Mouse (Mus musculus): ENCODE measurements around the gene Cmya5. TPM values are rescaled to one million over a fixed set of nuclear protein-coding genes. Genes with fewer than 3 reads are reported as not detected.

Gene Cmya5
- polyA plus RNA-seq, 1 experiment, result 0.04 TPM

DNA sequence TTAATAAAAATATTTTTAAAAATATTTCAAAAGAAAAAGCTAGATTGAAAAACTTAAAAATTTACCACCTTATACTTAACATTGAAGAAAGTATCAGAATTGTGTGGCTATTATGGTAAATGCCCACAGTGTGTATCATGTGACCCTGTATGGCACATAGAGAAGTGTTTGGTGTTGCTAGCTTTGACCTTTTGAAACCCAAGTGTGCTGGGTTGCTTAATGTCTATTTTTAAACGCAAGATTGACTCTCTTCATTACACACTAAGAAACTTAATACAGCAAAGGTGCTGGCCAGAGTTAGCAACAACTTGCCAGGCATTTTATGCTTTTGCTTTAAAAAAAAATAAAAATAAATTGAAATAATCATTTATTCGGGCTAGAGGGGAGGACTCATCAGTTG is 9.0 kb downstream of the Cmya5 start:
- Histone ChIP-seq H3K9me3 (replicated peaks; ENCODE audit: control insufficient read depth, insufficient read depth, low read length, poor library complexity, severe bottlenecking) (no peaks in the 10 kb centered on the region), H3K4me3 (ENCODE audit: low read depth, low read length) (no peak overlapping the region), H3K27me3 (ENCODE audit: control insufficient read depth, insufficient read depth, low read length, poor library complexity, severe bottlenecking) (no peaks in the 10 kb centered on the region), H3K27ac (ENCODE audit: insufficient read depth, low read length) (no peak overlapping the region), H3K4me1 (ENCODE audit: control insufficient read depth, insufficient read depth, low read length) (no peaks in the 10 kb centered on the region), H3K9ac (ENCODE audit: low read depth, poor library complexity, severe bottlenecking) (no peak overlapping the region), H3K36me3 (ENCODE audit: control insufficient read depth, insufficient read depth, low read length, poor library complexity, severe bottlenecking) (no peaks in the 10 kb centered on the region)
- no peak for TF ChIP-seq CTCF (IDR thresholded peaks at IDR 0.05; ENCODE audit: low read depth, low read length)
- no peak for TF ChIP-seq EP300 (IDR thresholded peaks at IDR 0.05; ENCODE audit: insufficient read depth, low read depth, low read length)
- TF ChIP-seq POLR2A (IDR thresholded peaks at IDR 0.05; ENCODE audit: insufficient read depth, low read length), result no peak

DNA sequence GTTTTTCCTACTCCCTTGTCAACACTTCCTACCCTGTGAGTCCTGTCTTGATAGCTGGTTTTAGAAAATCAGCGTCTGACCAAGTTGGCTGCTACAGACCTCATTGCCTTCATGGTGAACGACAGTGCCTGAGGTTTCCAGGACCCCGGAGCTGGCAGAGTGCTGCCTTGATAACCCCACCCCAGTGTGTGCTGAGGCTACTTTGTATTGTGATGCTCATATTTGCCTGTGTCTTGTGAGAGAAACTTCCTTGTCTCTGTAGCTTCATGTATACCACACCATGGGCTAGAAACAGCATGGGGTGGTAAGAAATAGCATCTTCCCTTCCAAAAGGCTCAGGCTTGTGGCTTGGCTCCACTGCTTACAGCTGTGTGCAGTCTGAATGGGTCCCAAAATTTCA is 13.8 kb downstream of the Cmya5 start:
- no peak for TF ChIP-seq POLR2A (IDR thresholded peaks at IDR 0.05; ENCODE audit: insufficient read depth, low read length)
- no peak for TF ChIP-seq CTCF (IDR thresholded peaks at IDR 0.05; ENCODE audit: low read depth, low read length)
- TF ChIP-seq EP300 (IDR thresholded peaks at IDR 0.05; ENCODE audit: insufficient read depth, low read depth, low read length), result no peak
- no peaks in the 10 kb centered on the region for H3K36me3 ChIP-seq (ENCODE audit: control insufficient read depth, insufficient read depth, low read length, poor library complexity, severe bottlenecking)
- no peaks in the 10 kb centered on the region for H3K4me1 ChIP-seq (ENCODE audit: control insufficient read depth, insufficient read depth, low read length)
- H3K4me3 ChIP-seq (ENCODE audit: low read depth, low read length), result no peak overlapping the region
- no peak overlapping the region for H3K9ac ChIP-seq (ENCODE audit: low read depth, poor library complexity, severe bottlenecking)
- H3K27ac ChIP-seq (ENCODE audit: insufficient read depth, low read length), result no peak overlapping the region
- H3K27me3 ChIP-seq (ENCODE audit: control insufficient read depth, insufficient read depth, low read length, poor library complexity, severe bottlenecking), result no peaks in the 10 kb centered on the region
- no peaks in the 10 kb centered on the region for H3K9me3 ChIP-seq (replicated peaks; ENCODE audit: control insufficient read depth, insufficient read depth, low read length, poor library complexity, severe bottlenecking)

DNA sequence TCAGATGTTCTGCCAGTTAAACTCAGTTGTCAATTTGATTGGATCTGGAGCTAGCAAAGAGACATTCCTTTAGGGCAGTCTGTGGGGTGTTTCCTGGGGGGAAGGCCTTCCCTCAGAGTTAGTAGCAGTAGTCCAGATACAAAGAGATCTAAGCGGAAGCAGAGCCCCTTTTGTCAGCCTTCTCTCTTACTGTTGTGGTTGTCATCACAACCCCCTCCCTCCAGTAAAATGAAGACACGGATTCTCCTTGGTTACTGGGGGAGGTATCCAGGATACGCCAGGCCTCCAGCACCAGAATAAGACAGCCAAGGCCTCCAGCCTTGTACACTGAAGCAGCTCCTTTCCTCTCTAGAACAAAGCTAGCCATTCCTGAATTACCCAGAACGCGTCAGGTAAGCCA is 15.6 kb downstream of the Cmya5 start:
- H3K4me3 ChIP-seq (ENCODE audit: low read depth, low read length), result no peak overlapping the region
- no peaks in the 10 kb centered on the region for H3K36me3 ChIP-seq (ENCODE audit: control insufficient read depth, insufficient read depth, low read length, poor library complexity, severe bottlenecking)
- H3K27me3 ChIP-seq (ENCODE audit: control insufficient read depth, insufficient read depth, low read length, poor library complexity, severe bottlenecking), result no peaks in the 10 kb centered on the region
- no peak overlapping the region for H3K9ac ChIP-seq (ENCODE audit: low read depth, poor library complexity, severe bottlenecking)
- no peaks in the 10 kb centered on the region for H3K4me1 ChIP-seq (ENCODE audit: control insufficient read depth, insufficient read depth, low read length)
- TF ChIP-seq CTCF (IDR thresholded peaks at IDR 0.05; ENCODE audit: low read depth, low read length), result no peak
- no peak for TF ChIP-seq POLR2A (IDR thresholded peaks at IDR 0.05; ENCODE audit: insufficient read depth, low read length)
- TF ChIP-seq EP300 (IDR thresholded peaks at IDR 0.05; ENCODE audit: insufficient read depth, low read depth, low read length), result no peak
- H3K27ac ChIP-seq (ENCODE audit: insufficient read depth, low read length), result no peak overlapping the region
- no peaks in the 10 kb centered on the region for H3K9me3 ChIP-seq (replicated peaks; ENCODE audit: control insufficient read depth, insufficient read depth, low read length, poor library complexity, severe bottlenecking)

DNA sequence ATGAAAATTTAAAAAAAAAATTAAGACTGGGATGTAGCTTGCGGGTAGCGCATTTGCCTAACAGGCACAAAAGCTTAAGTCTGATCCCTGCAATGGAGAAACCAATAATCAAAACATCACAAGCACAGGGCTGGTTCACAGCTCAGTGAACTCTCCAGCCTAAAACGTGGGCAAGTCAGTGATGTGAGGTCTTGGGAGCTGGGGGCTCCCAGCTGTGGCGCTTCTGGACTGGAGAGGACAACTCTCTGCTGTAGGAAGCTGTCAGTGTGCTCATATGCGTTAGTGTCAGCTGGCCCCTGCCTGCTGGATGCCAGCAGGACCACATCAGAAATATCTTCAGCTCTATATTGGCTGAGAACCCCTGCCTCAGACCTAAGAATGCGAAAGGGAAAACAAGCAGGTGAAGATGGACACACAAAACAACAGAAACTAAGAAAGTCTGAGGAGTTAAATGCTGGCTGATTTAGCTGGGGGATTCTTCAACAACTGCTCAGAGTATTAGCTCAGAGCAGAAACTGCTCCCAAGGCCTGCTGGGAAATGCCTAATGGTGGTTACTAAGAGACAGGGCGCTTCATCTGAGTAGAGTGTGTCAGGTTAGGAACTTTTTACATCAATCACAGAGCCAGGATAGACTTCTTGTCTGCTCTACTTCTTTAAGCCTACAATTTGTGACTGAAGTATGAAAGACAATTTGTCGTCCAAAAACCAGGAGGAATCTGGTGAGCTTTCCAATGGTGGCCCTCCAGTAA is 16.2 kb downstream of the Cmya5 start:
- H3K27ac ChIP-seq (ENCODE audit: insufficient read depth, low read length), result no peak overlapping the region
- no peaks in the 10 kb centered on the region for H3K4me1 ChIP-seq (ENCODE audit: control insufficient read depth, insufficient read depth, low read length)
- no peaks in the 10 kb centered on the region for H3K36me3 ChIP-seq (ENCODE audit: control insufficient read depth, insufficient read depth, low read length, poor library complexity, severe bottlenecking)
- TF ChIP-seq CTCF (IDR thresholded peaks at IDR 0.05; ENCODE audit: low read depth, low read length) (no peak), POLR2A (IDR thresholded peaks at IDR 0.05; ENCODE audit: insufficient read depth, low read length) (no peak), EP300 (IDR thresholded peaks at IDR 0.05; ENCODE audit: insufficient read depth, low read depth, low read length) (no peak)
- no peak overlapping the region for H3K9ac ChIP-seq (ENCODE audit: low read depth, poor library complexity, severe bottlenecking)
- no peaks in the 10 kb centered on the region for H3K27me3 ChIP-seq (ENCODE audit: control insufficient read depth, insufficient read depth, low read length, poor library complexity, severe bottlenecking)
- H3K9me3 ChIP-seq (replicated peaks; ENCODE audit: control insufficient read depth, insufficient read depth, low read length, poor library complexity, severe bottlenecking), result no peaks in the 10 kb centered on the region
- no peak overlapping the region for H3K4me3 ChIP-seq (ENCODE audit: low read depth, low read length)

DNA sequence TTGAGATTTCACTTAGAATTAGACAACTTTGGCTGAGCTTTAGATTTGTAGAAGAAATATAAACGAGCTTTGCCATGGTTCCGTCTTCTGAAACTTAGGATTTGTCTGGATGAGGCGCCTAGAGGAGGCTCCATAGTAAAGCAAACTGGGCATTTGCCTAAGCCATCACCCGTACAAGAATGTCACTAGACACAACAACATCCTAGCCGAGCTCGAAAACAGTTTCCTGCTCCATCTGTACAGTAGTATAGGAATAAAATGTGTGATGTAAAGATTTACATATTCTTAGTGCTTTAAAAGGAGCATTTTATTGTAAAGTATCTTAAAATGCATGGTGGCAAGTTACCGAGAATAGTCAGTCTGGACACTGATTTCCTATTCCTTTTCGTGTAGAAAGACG is 22.2 kb downstream of the Cmya5 start:
- TF ChIP-seq CTCF (IDR thresholded peaks at IDR 0.05; ENCODE audit: low read depth, low read length) (no peak), EP300 (IDR thresholded peaks at IDR 0.05; ENCODE audit: insufficient read depth, low read depth, low read length) (no peak), POLR2A (IDR thresholded peaks at IDR 0.05; ENCODE audit: insufficient read depth, low read length) (no peak)
- H3K27ac ChIP-seq (ENCODE audit: insufficient read depth, low read length), result no peak overlapping the region

DNA sequence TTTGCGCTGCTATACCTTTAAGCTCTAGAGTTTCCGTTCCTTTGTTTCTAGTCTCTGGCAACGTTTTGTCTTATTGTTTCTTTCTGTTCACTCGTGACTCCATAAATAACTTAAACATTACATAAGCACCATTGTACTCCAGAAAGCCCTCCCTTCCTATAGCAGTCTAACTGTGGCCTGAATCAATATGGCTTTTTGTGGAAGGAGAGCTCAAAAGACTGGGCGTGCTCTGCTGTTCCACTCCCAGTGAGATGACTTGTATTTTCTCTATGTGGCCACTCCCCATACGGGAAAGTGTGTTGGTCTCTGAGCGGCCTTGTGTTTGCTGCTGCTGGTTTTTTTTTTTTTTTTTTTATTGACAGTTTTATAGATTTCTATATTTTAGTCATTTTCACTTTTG is 27.3 kb downstream of the Cmya5 start:
- Histone ChIP-seq H3K27me3 (ENCODE audit: control insufficient read depth, insufficient read depth, low read length, poor library complexity, severe bottlenecking) (no peaks in the 10 kb centered on the region), H3K36me3 (ENCODE audit: control insufficient read depth, insufficient read depth, low read length, poor library complexity, severe bottlenecking) (no peaks in the 10 kb centered on the region), H3K9me3 (replicated peaks; ENCODE audit: control insufficient read depth, insufficient read depth, low read length, poor library complexity, severe bottlenecking) (peaks cover 3% of the 10 kb centered on the region; the same call in 1 of the 2 replicates), H3K9ac (ENCODE audit: low read depth, poor library complexity, severe bottlenecking) (no peak overlapping the region), H3K4me3 (ENCODE audit: low read depth, low read length) (no peak overlapping the region), H3K4me1 (ENCODE audit: control insufficient read depth, insufficient read depth, low read length) (no peaks in the 10 kb centered on the region), H3K27ac (ENCODE audit: insufficient read depth, low read length) (no peak overlapping the region)
- TF ChIP-seq CTCF (IDR thresholded peaks at IDR 0.05; ENCODE audit: low read depth, low read length), result no peak
- no peak for TF ChIP-seq EP300 (IDR thresholded peaks at IDR 0.05; ENCODE audit: insufficient read depth, low read depth, low read length)
- TF ChIP-seq POLR2A (IDR thresholded peaks at IDR 0.05; ENCODE audit: insufficient read depth, low read length), result no peak

More for the DNA sequence above, 22.2 kb downstream of the Cmya5 start:
- no peak overlapping the region for H3K9ac ChIP-seq (ENCODE audit: low read depth, poor library complexity, severe bottlenecking)
- no peaks in the 10 kb centered on the region for H3K9me3 ChIP-seq (replicated peaks; ENCODE audit: control insufficient read depth, insufficient read depth, low read length, poor library complexity, severe bottlenecking)
- no peaks in the 10 kb centered on the region for H3K36me3 ChIP-seq (ENCODE audit: control insufficient read depth, insufficient read depth, low read length, poor library complexity, severe bottlenecking)
- H3K4me1 ChIP-seq (ENCODE audit: control insufficient read depth, insufficient read depth, low read length), result no peaks in the 10 kb centered on the region
- no peaks in the 10 kb centered on the region for H3K27me3 ChIP-seq (ENCODE audit: control insufficient read depth, insufficient read depth, low read length, poor library complexity, severe bottlenecking)
- no peak overlapping the region for H3K4me3 ChIP-seq (ENCODE audit: low read depth, low read length)

Measured in ES-Bruce4 (cell line).